Mouse (Mus musculus) MEL (cell line): ENCODE data around the gene Wwc1. TPM values are rescaled to one million over a fixed set of nuclear protein-coding genes. Genes with fewer than 3 reads are reported as not detected.

Experiments
- DNase-seq: peaks from one replicate; pipeline ENCODE4 v3.0.0; 2011; ENCODE audit warnings: low read depth, low spot score
- H3K27ac ChIP-seq: 2 replicates; pipeline ENCODE4 v1.5.1; 2012; ENCODE audit warnings: low read depth, mild to moderate bottlenecking, control low read depth, low read length, moderate library complexity; ENCODE audit not compliant: control insufficient read depth
- H3K27me3 ChIP-seq, 2 experiments: fragments of 150-350 bp in 1 of 2; sonication (generic) in 1 of 2; 2 replicates each; pipeline ENCODE4 v1.6.1; 2012; ENCODE audit warnings: low read length in 2 of 2, mild to moderate bottlenecking in 2 of 2, improper control_type of control experiment in 1 of 2, moderate library complexity in 1 of 2; ENCODE audit not compliant: insufficient read depth in 2 of 2, control insufficient read depth in 1 of 2
- H3K36me3 ChIP-seq, 2 experiments: 2 replicates each; pipeline ENCODE4 v1.6.1; 2012 to 2014; ENCODE audit warnings: low read length in 2 of 2, improper control_type of control experiment in 1 of 2, inconsistent platforms in 1 of 2, mild to moderate bottlenecking in 1 of 2; ENCODE audit not compliant: insufficient read depth in 2 of 2, control insufficient read depth in 1 of 2
- H3K4me1 ChIP-seq, 2 experiments: fragments of 150-350 bp in 1 of 2; sonication (generic) in 1 of 2; 2 replicates each; pipeline ENCODE4 v1.6.1; 2012; ENCODE audit warnings: low read length in 2 of 2, improper control_type of control experiment in 1 of 2, mild to moderate bottlenecking in 1 of 2; ENCODE audit not compliant: insufficient read depth in 2 of 2, control insufficient read depth in 1 of 2
- H3K4me3 ChIP-seq, 2 experiments: fragments of 150-350 bp in 1 of 2; sonication (generic) in 1 of 2; 2 replicates each; pipeline ENCODE4 v1.5.1; 2012; ENCODE audit warnings: low read depth in 2 of 2, low read length in 2 of 2, mild to moderate bottlenecking in 2 of 2, moderate library complexity in 2 of 2, control low read depth in 1 of 2, improper control_type of control experiment in 1 of 2; ENCODE audit not compliant: control insufficient read depth in 1 of 2, insufficient read depth in 1 of 2
- H3K79me2 ChIP-seq: 2 replicates; pipeline ENCODE4 v1.6.1; 2012; ENCODE audit warnings: mild to moderate bottlenecking, low read length, moderate library complexity; ENCODE audit not compliant: control insufficient read depth, poor library complexity, insufficient read depth
- H3K9ac ChIP-seq: 2 replicates; pipeline ENCODE4 v1.6.1; 2012; ENCODE audit warnings: low read depth, mild to moderate bottlenecking, control low read depth, low read length, moderate library complexity; ENCODE audit not compliant: control insufficient read depth, poor library complexity, severe bottlenecking
- H3K9me3 ChIP-seq: fragments of 150-350 bp; sonication (generic); replicated peaks from 2 replicates; pipeline ENCODE4 v1.6.1; 2012; ENCODE audit warnings: mild to moderate bottlenecking, low read length, improper control_type of control experiment, moderate library complexity; ENCODE audit not compliant: insufficient read depth
- CHD1 ChIP-seq: IDR thresholded peaks from 2 replicates; pipeline ENCODE4 v1.6.1; 2012; ENCODE audit warnings: low read depth, mild to moderate bottlenecking, inconsistent platforms, low read length, improper control_type of control experiment
- CTCF ChIP-seq, 3 experiments: IDR thresholded peaks in 2 of 3; conservative IDR thresholded peaks in 1 of 3; 2 replicates each; pipeline ENCODE4 v1.5.1; 2011 to 2012; ENCODE audit warnings: low read length in 3 of 3, low read depth in 2 of 3, mild to moderate bottlenecking in 2 of 3, improper control_type of control experiment in 1 of 3, inconsistent platforms in 1 of 3, mixed read lengths in 1 of 3, moderate library complexity in 1 of 3; ENCODE audit not compliant: control insufficient read depth in 1 of 3, insufficient read depth in 1 of 3, poor library complexity in 1 of 3, severe bottlenecking in 1 of 3
- E2F4 ChIP-seq: IDR thresholded peaks from 2 replicates; pipeline ENCODE4 v1.6.1; 2011; ENCODE audit warnings: low read depth, low read length, improper control_type of control experiment, borderline replicate concordance
- ELF1 ChIP-seq: IDR thresholded peaks from 2 replicates; pipeline ENCODE4 v1.6.1; 2014; ENCODE audit warnings: low read depth, mild to moderate bottlenecking, inconsistent platforms, low read length, improper control_type of control experiment, moderate library complexity
- EP300 ChIP-seq, 2 experiments: IDR thresholded peaks; 2 replicates each; pipeline ENCODE4 v1.6.1; 2011; ENCODE audit warnings: improper control_type of control experiment in 2 of 2, low read length in 2 of 2, low read depth in 1 of 2, mild to moderate bottlenecking in 1 of 2
- ETS1 ChIP-seq: IDR thresholded peaks from 2 replicates; pipeline ENCODE4 v1.6.1; 2012; ENCODE audit warnings: low read depth, mild to moderate bottlenecking, inconsistent platforms, low read length, improper control_type of control experiment, moderate library complexity
- GATA1 ChIP-seq: IDR thresholded peaks from 2 replicates; pipeline ENCODE4 v1.6.1; 2011; ENCODE audit warnings: low read depth, low read length, improper control_type of control experiment
- HCFC1 ChIP-seq: IDR thresholded peaks from 2 replicates; pipeline ENCODE4 v1.6.1; 2012; ENCODE audit warnings: low read depth, mild to moderate bottlenecking, inconsistent platforms, low read length, improper control_type of control experiment, moderate library complexity
- JUND ChIP-seq: IDR thresholded peaks from 2 replicates; pipeline ENCODE4 v1.6.1; 2011; ENCODE audit warnings: low read depth, mild to moderate bottlenecking, improper control_type of control experiment, low read length
- KAT2A ChIP-seq: conservative IDR thresholded peaks from 2 replicates; pipeline ENCODE4 v1.6.1; 2012; ENCODE audit warnings: low read depth, low read length, improper control_type of control experiment, inconsistent platforms
- MAFK ChIP-seq: IDR thresholded peaks from 2 replicates; pipeline ENCODE4 v1.6.1; 2011; ENCODE audit warnings: low read depth, mild to moderate bottlenecking, low read length, improper control_type of control experiment, borderline replicate concordance
- MEF2A ChIP-seq: IDR thresholded peaks from 2 replicates; pipeline ENCODE4 v1.6.1; 2014; ENCODE audit warnings: low read depth, mild to moderate bottlenecking, inconsistent platforms, low read length, improper control_type of control experiment; ENCODE audit not compliant: poor library complexity, insufficient replicate concordance, severe bottlenecking; ENCODE audit errors: extremely low read depth
- MXI1 ChIP-seq: IDR thresholded peaks from 2 replicates; pipeline ENCODE4 v1.6.1; 2011; ENCODE audit warnings: mild to moderate bottlenecking, low read depth, low read length, improper control_type of control experiment
- MYB ChIP-seq: IDR thresholded peaks from 2 replicates; pipeline ENCODE4 v1.6.1; 2011; ENCODE audit warnings: mild to moderate bottlenecking, low read depth, low read length, improper control_type of control experiment
- MYC ChIP-seq: IDR thresholded peaks from 2 replicates; pipeline ENCODE4 v1.6.1; 2011; ENCODE audit warnings: low read depth, mild to moderate bottlenecking, low read length, improper control_type of control experiment, moderate library complexity
- NRF1 ChIP-seq: IDR thresholded peaks from 2 replicates; pipeline ENCODE4 v1.6.1; 2014; ENCODE audit warnings: low read depth, mild to moderate bottlenecking, inconsistent platforms, low read length, improper control_type of control experiment, moderate library complexity; ENCODE audit not compliant: poor library complexity, insufficient read depth, severe bottlenecking
- RCOR1 ChIP-seq: IDR thresholded peaks from 2 replicates; pipeline ENCODE4 v1.6.1; 2012; ENCODE audit warnings: low read depth, mild to moderate bottlenecking, inconsistent platforms, low read length, improper control_type of control experiment
- SIN3A ChIP-seq: IDR thresholded peaks from 2 replicates; pipeline ENCODE4 v1.6.1; 2012; ENCODE audit warnings: low read length, improper control_type of control experiment, inconsistent platforms
- TBP ChIP-seq: IDR thresholded peaks from 2 replicates; pipeline ENCODE4 v1.8.0; 2011; ENCODE audit warnings: low read depth, low read length, improper control_type of control experiment
- ZC3H11A ChIP-seq: IDR thresholded peaks from 2 replicates; pipeline ENCODE4 v1.6.1; 2012; ENCODE audit warnings: low read depth, mild to moderate bottlenecking, inconsistent platforms, low read length, improper control_type of control experiment
- ZKSCAN1 ChIP-seq: IDR thresholded peaks from 2 replicates; pipeline ENCODE4 v1.6.1; 2012; ENCODE audit warnings: low read depth, mild to moderate bottlenecking, inconsistent platforms, low read length, improper control_type of control experiment, moderate library complexity
- ZNF384 ChIP-seq: IDR thresholded peaks from 2 replicates; pipeline ENCODE4 v1.6.1; 2012; ENCODE audit warnings: low read depth, mild to moderate bottlenecking, inconsistent platforms, low read length, improper control_type of control experiment
- polyA plus RNA-seq, 2 experiments: library from polyadenylated mRNA; stranded (reverse) in 1 of 2; unstranded in 1 of 2; fragments of >175 nt in 1 of 2; fragments of >200 nt in 1 of 2; gene quantifications; 2 replicates each; pipeline versions ENCODE4 v1.2.1 to v1.2.4; 2012; ENCODE audit warnings: low replicate concordance in 2 of 2, low read depth in 1 of 2; ENCODE audit not compliant: insufficient read length in 2 of 2, insufficient read depth in 1 of 2, missing spikeins in 1 of 2
- total RNA-seq: library from RNA; depleted of rRNA; stranded (reverse); fragments of 300-350 nt; gene quantifications from 2 replicates; pipeline ENCODE4 v1.2.3, GENCODE M21; 2012

Gene Wwc1
- total and polyA plus RNA-seq, 3 experiments: 0.39 to 0.46 TPM; not detected in 1

DNA sequence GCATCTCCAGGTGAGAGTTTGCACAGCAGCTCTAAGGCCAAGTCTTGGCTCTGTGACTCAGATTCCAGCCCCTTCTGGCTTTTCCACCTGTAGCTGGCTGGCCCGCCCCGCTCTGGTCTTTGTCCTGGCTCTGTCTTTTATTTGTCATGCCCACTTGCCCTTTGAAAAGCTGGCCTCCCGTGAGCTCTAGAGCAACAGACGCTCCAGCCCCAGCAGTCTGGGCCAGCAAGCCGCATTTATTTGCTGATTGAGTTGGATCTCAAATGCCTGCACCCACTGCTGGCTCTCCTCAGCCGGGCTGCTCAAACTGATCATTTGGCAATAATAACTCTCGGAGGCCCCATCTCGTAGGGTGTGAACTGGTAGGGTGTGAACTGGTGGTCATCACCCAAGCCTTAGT lies 64.8 kb downstream of the Wwc1 start:
- Histone ChIP-seq H3K27me3 (no peaks in the 10 kb centered on the region; a peak in 1 of 4 replicates), H3K9me3 (no peaks in the 10 kb centered on the region), H3K9ac (no peak overlapping the region), H3K4me1 (no peaks in the 10 kb centered on the region), H3K27ac (no peak overlapping the region), H3K4me3 (no peak overlapping the region), H3K79me2 (no peaks in the 10 kb centered on the region), H3K36me3 (no peaks in the 10 kb centered on the region)
- no peak for TF ChIP-seq NRF1
- TF ChIP-seq SIN3A: no peak
- TF ChIP-seq MAFK: no peak
- TF ChIP-seq MYB: no peak
- no peak for TF ChIP-seq ZKSCAN1
- no peak for TF ChIP-seq KAT2A
- no peak for TF ChIP-seq EP300 (IDR thresholded peaks at IDR 0.05; ENCODE audit: low read depth in 1 of 2, low read length in 2 of 2)
- no peak for TF ChIP-seq ETS1
- no peak for TF ChIP-seq MEF2A
- DNase-seq: no peak

DNA sequence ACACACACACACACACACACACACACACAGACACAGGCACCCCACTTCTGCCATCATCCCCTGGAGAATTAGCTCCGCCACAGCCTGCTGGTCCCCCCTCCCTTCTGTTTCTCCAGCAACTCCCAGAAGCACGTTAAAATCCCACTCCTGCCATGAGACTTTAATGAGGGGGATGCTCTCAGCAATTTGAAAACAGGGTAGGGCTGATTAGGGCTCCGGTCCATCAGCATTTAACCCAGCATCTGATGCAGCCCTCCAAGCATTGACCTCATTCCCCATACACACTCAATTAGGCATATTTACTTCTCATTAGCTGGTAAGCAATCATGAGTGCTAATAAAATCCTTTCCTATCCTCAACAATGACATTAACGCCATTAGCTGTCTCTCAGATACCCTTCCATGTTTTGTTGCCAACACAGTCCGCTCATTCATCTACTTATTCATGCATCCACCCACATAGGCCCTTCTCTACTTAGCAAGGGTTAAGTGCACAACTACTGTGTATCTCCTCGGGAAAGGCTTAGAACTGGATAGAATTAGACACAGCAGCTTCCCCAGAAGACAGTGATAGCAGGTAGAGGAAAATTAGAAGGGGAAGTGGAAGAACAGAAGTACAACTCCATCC lies 66.8 kb downstream of the Wwc1 start:
- Histone ChIP-seq H3K27ac (no peak overlapping the region), H3K4me1 (no peaks in the 10 kb centered on the region)

More for the DNA sequence above, 66.8 kb downstream of the Wwc1 start:
- no peak for DNase-seq
- no peak overlapping the region for H3K4me3 ChIP-seq
- H3K9me3 ChIP-seq: no peaks in the 10 kb centered on the region
- TF ChIP-seq RCOR1 (no peak), ZKSCAN1 (no peak), JUND (no peak), MYC (no peak), MAFK (no peak), CTCF (IDR thresholded peaks at IDR 0.05 in 2 of 3, conservative IDR thresholded peaks at IDR 0.05 in 1 of 3; ENCODE audit: control insufficient read depth in 1 of 3, insufficient read depth in 1 of 3, low read depth in 2 of 3, low read length in 3 of 3, poor library complexity in 1 of 3, severe bottlenecking in 1 of 3) (no peak), HCFC1 (no peak), ZNF384 (no peak), ELF1 (no peak), ZC3H11A (no peak), SIN3A (no peak), MXI1 (no peak), GATA1 (no peak), TBP (no peak), CHD1 (no peak), MEF2A (no peak), E2F4 (no peak), EP300 (IDR thresholded peaks at IDR 0.05; ENCODE audit: low read depth in 1 of 2, low read length in 2 of 2) (no peak)
- H3K79me2 ChIP-seq: no peaks in the 10 kb centered on the region
- H3K36me3 ChIP-seq: no peaks in the 10 kb centered on the region
- no peak overlapping the region for H3K9ac ChIP-seq
- H3K27me3 ChIP-seq: no peaks in the 10 kb centered on the region; a peak in 1 of 4 replicates
